Mouse (Mus musculus): ENCODE results near the gene Gmnc. TPM values are rescaled to one million over a fixed set of nuclear protein-coding genes. Genes with fewer than 3 reads are reported as not detected.

Gene Gmnc
- not detected for total RNA-seq (2021)
- long read RNA-seq, experiment 1 = 0 reads
- long read RNA-seq, experiment 2 = 0 reads

DNA sequence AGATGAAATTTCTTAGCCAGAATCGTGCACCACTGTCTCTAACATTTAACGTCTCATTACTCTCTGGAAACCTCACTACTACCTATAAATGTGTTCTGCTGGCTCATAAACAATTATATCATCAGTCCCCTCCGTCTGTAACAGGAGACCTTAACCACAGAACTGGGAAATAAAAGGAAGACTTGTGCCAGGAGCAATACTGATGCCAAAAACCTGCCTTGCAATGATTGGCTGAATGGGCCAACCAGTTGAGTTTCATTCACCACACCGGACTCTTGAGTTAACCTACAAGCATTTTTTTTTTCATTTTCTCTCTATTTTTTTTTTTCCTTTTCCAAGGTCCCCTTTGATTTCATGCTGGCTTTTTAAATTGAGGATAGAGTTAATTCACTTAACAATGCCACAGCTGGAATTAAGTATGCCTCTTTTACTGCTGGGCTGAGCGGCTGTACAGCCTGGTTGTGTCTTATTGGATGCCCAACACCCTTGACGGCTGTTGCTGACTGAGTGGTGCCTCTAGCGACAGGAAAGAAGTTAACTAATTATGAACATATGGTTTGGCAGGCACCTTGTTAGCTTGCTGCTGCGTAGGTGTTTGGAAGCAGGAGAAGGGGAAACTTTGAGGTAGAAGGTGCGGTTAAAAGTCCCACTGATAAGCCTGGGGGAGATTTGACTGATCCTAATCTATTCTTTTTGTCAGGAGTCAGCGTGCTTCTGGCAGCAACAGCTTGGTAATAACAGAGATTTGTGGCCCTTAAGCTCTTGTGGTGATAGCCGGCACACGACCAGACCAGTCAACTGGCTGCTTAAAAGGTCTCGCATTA is at the start of gene Gmnc:
Gene Gmnc, minus strand, starts transcription at position 176 of the 824 bp plus-strand sequence.
- DNase-seq = no peak
- Histone ChIP-seq H3K27ac (no peak within 1 kb of the TSS), H3K4me3 (no peak within 1 kb of the TSS)
- TF ChIP-seq CTCF (IDR thresholded peaks at IDR 0.05) = no peak
- intact Hi-C loops (cut with DNase I) = no loop called here

DNA sequence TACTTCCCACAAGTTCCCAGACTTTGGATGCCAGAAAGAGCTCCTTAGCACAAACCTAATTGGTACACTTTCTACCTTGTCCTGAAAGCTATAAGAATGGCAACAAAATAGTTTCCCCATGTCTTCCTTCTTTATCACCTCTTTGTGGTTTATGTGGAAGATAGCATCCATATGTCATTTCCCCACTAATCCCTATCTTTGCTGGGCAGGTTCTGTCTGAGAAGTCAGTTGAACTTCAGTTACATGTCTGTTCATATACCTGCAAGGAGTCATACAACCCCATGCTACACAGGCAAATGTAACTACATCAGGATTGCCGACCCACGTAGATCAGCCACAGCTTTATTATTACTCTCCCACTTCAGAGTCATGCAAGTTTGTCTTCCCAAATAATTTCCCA is 35.8 kb upstream of the Gmnc start:
- DNase-seq = no peak
- intact Hi-C loops (cut with DNase I) = no loop called here
- Histone ChIP-seq H3K4me3 (no peak overlapping the region), H3K27ac (no peak overlapping the region)
- no peak for TF ChIP-seq CTCF (IDR thresholded peaks at IDR 0.05)

DNA sequence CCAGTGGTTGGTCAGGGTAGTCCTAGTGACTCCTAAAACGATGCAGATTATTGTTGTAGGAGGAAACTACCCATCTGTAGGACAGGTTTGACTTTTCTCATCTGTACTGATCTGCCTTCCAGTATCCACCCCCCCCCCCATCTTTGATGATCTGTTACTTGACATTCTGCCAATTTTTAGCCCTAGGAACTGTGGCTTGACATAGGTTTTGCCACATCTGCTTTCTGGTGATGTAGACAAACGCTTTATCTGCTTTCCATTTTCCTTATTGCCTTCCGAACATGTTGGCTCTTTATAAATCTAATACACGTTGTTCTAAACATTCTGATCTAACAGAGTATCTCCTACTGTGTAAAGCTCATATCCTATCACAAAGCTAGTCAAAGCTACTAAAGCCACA is 34.8 kb upstream of the Gmnc start:
- intact Hi-C loops (cut with DNase I) = no loop called here
- H3K27ac ChIP-seq = no peak overlapping the region

DNA sequence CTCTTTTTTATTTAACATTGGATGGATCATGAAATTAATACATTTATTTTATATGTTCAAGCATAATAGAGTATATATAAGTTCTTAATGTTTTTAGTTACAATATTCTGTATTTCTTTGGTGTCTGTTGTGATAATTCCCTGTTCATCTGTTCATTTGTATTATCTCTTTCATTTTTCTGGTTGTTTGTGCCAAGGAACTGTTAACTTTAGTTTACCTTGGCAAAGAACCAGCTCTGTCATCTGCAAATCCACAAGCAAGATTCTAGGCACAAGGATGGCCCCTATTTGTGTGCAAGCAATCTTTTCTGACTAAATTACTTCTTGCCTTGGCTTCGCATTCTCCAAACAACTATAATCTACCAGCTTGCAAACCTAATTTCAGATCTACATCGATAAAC is 31.3 kb upstream of the Gmnc start:
- intact Hi-C loops (cut with DNase I) = no loop called here
- DNase-seq = no peak
- no peak overlapping the region for H3K27ac ChIP-seq
- H3K4me3 ChIP-seq = no peak overlapping the region
- TF ChIP-seq CTCF (IDR thresholded peaks at IDR 0.05) = no peak

More for the DNA sequence above, 34.8 kb upstream of the Gmnc start:
- no peak for TF ChIP-seq CTCF (IDR thresholded peaks at IDR 0.05)
- H3K4me3 ChIP-seq = no peak overlapping the region
- DNase-seq = no peak

DNA sequence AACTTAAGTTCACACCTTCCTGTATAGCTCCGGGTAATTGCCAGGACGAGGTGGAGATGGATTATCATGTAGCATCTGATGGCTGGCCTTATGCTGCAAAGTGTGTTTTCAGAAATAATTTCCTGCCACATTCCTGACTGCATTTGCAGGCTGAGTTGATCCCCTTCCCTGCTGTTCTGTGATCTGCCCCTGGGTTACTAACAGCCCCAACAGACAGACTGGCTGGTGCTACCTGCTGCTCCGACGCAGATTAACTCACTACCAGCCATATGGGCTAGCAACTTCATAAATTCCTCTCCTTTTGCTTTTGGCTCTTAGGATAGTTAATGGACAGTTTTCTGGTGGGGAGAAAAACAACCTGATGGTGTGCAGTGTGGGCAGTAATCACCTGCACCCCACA is 25.9 kb upstream of the Gmnc start:
- H3K4me3 ChIP-seq = no peak overlapping the region
- H3K27ac ChIP-seq = no peak overlapping the region
- intact Hi-C loops (cut with DNase I) = no loop called here
- no peak for DNase-seq
- TF ChIP-seq CTCF (IDR thresholded peaks at IDR 0.05) = no peak

DNA sequence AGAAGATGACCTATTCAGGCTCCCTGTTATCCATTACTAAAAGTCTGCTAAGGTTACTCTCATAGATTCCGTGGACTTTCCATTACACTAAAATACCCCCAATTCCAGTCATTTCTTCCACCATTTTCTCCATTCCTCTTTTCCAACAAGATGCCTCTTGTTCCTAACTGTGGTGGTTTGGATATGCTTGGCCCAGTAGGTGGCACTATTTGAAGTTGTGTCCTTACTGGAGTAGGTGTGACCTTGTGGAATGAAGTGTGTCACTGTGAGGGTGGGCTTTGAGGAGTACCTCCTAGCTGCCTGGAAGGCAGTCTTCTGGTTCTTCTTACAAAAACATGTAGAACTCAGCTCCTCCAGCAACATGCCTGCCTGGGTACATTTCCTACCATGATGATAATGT is 11.3 kb upstream of the Gmnc start:
- intact Hi-C loops (cut with DNase I) = no loop called here
- no peak for DNase-seq
- TF ChIP-seq CTCF (IDR thresholded peaks at IDR 0.05) = no peak

DNA sequence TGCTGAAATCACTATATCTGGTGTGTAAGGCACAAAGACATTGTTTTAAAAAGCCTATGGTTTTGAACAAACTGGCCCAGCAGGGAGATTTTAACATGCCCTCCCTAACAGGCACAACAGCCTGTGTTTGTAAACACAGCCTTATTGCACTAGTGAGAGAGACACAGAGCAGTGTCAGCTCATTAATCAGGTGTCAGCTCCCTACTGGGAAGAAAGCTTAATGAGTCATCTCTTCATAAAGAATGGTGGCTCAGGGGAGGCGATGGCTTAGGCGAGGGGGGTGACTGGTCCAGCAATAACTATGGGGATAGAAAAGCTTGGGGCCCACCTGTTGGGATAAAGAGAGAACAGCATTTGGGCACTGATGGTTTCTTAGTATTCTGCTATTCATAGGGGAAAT is 8.1 kb upstream of the Gmnc start:
- H3K4me3 ChIP-seq = no peak overlapping the region
- no peak for DNase-seq
- intact Hi-C loops (cut with DNase I) = no loop called here
- TF ChIP-seq CTCF (IDR thresholded peaks at IDR 0.05) = no peak
- H3K27ac ChIP-seq = no peak overlapping the region

More for the DNA sequence above, 11.3 kb upstream of the Gmnc start:
- H3K4me3 ChIP-seq = no peak overlapping the region
- H3K27ac ChIP-seq = no peak overlapping the region

DNA sequence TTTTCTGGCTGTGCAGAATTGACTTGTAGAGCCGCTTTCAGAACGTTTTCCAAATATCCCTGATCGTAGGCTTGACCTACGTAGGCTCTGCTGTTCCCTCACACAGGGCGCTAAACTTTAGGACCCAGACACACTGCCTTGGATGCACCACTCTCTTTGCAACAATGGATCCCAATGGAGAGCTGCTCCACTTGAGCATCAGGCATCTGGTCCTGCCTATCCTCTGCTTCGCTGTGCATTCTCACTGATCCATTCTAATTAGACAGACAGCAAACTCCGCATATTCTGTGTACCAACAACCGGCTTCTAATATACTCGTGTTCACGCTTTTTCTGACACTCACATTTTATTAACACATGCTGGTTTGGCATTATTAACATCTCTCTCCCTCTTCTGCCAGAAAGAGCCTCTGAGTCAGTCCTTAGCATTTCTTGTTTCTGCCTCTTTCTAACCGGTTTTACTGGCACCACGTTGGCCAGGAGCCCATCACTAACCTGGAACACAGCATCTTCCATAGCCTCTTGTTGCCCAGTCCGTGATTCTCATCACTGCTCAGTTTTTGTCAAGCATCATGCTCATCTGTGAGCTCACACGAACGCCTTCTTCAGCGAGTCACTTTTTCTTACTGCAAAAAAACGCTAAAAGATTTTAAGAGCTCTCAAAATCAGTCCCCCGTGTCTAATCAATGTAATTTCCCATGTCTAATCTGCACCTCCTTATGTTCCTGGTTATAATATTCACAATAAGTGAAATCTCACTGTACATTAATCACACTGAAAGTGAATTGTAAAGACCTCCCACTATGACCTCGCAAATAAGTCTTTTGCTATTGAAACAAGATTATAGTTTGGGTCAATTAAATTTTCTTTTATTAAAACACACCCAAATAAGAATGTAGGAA is 1.8 kb downstream of the Gmnc start:
- DNase-seq = no peak
- no peak for TF ChIP-seq CTCF (IDR thresholded peaks at IDR 0.05)
- no peak overlapping the region for H3K4me3 ChIP-seq
- H3K27ac ChIP-seq = no peak overlapping the region
- intact Hi-C loops (cut with DNase I) = no loop called here

DNA sequence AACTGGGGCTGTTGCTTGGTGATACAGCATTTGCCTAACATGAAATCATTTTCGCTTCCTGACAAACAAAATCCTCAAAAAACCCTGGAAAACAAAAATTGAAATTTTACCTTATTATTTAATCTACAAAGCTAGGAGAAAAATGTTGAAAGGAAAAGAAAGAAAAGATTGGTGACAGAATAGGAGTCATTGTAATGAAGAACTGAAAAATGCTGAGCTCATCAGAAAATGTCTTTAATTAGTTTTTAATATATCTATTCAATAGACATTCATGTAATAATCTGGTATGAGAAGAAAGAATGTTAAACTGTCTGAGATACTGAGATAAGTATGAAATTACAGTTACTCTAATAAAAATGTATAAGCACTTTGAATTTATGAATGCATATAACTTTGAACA is 3.3 kb downstream of the Gmnc start:
- TF ChIP-seq CTCF (IDR thresholded peaks at IDR 0.05) = no peak
- no peak for DNase-seq
- Histone ChIP-seq H3K27ac (no peak overlapping the region), H3K4me3 (no peak overlapping the region)
- intact Hi-C loops (cut with DNase I) = no loop called here

DNA sequence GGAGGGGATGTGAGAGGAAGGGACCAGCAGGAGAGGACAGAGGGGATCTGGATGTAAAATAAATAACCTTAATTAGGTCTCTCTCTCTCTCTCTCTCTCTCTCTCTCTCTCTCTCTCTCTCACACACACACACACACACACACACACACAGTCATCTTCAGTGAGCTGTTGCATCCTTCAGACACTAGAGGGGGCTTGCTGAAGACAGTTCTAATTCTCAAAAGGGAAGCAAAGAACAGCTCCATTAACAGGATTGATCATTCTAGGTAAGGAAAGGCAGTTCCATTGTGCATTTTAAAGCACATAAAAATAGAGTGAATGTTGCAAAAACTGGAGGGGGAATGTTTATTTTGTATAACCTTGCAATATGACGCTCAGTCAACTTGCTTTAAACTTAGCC is 5.7 kb downstream of the Gmnc start:
- no peak overlapping the region for H3K4me3 ChIP-seq
- no peak overlapping the region for H3K27ac ChIP-seq
- DNase-seq = no peak
- TF ChIP-seq CTCF (IDR thresholded peaks at IDR 0.05) = no peak
- intact Hi-C loops (cut with DNase I) = no loop called here

DNA sequence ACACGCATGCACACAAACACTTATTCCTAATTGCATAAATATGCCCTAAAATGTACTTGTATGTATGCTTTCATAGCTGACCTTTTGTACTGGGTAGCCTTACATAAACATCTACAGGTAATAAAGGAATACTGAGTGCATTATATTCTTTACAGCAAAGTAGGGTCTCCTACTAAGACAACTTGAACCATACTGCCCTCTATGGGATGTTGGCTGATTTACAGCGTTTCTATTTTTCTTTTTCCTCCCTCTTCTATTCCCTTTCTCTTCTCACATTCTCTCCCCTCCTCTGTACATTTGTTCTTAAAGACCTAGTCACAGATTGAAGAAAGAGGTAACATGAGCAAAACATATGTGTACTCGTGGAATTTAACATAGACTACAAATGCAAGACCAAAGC is 9.3 kb downstream of the Gmnc start:
- Histone ChIP-seq H3K4me3 (no peak overlapping the region), H3K27ac (no peak overlapping the region)
- peak; percentile 44 for TF ChIP-seq CTCF (IDR thresholded peaks at IDR 0.05)
- no peak for DNase-seq
- intact Hi-C loops (cut with DNase I) = no loop called here

DNA sequence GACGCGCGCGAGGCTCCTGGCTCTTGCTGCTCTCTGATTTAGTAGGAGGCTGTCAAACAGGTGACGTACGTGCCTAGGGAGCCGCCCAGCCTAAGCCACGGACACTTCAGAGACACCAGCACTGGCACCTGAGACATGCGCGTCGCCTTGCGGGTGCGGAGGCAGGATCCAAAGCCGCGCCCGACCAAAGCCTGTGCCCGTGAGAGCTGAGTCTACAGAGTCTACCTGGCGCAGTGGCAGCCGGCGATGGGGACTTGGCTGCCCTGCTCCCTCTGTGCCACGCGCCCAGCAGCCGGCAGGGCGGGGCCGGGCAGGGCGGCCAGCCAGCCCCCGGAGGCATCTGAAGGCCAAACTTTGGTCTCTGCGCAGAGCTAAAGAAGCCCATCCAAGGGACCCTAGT is 23.5 kb downstream of the Gmnc start:
- peak overlapping the region; percentile 56 for H3K4me3 ChIP-seq
- TF ChIP-seq CTCF (IDR thresholded peaks at IDR 0.05) = no peak
- intact Hi-C loops (cut with DNase I) = no loop called here
- DNase-seq = peak; percentile 17
- H3K27ac ChIP-seq = no peak overlapping the region

DNA sequence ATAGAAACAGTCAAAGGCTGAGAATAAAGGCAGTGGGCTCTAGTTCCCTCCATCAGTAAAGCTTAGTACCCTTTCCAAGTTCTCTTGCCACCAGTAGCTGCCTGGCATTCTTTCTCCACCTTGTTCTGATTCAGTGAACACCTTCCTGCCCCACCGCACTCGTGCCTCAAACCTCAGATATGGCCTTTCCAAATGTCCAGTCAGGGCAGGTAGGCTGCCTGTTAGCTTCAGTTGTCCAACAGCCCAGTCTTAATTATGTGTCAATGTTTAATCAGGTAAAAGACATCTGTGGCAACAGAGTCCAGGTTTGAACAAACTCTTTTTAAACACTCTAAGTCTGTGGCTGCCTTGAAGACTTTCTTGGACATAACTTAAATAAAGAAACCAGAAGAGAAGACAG is 24.6 kb downstream of the Gmnc start:
- no peak for TF ChIP-seq CTCF (IDR thresholded peaks at IDR 0.05)
- intact Hi-C loops (cut with DNase I) = no loop called here
- Histone ChIP-seq H3K4me3 (no peak overlapping the region), H3K27ac (no peak overlapping the region)
- no peak for DNase-seq
